Mouse (Mus musculus): ENCODE measurements around the gene Cped1.

Gene Cped1

GRCm38 (mm10) chr6:21985732-21986540 lies at the start of gene Cped1:
Gene Cped1 (plus strand): TSS chr6:21985916.
- peak; percentile 2 for DNase-seq (ENCODE audit: low spot score)

- no peak for DNase-seq (ENCODE audit: low spot score)
These were observed 47.6 kb upstream of the Cped1 start for GRCm38 (mm10) chr6:21937981-21938635.

GRCm38 (mm10) chr6:21949226-21949731 lies 36.4 kb upstream of the Cped1 start, which contains the start of gene Ing3:
Gene Ing3 (plus strand): TSS chr6:21949571.
- DNase-seq (ENCODE audit: low spot score): peak; percentile 93

GRCm38 (mm10) chr6:21949771-21950448 lies 35.8 kb upstream of the Cped1 start:
- DNase-seq (ENCODE audit: low spot score): peak; percentile 95

GRCm38 (mm10) chr6:21950676-21951075 lies 35.0 kb upstream of the Cped1 start:
- DNase-seq (ENCODE audit: low spot score): no peak

GRCm38 (mm10) chr6:21955468-21955867 lies 30.2 kb upstream of the Cped1 start:
- no peak for DNase-seq (ENCODE audit: low spot score)

- DNase-seq (ENCODE audit: low spot score): no peak
These were observed 26.8 kb upstream of the Cped1 start for GRCm38 (mm10) chr6:21958922-21959321.

- DNase-seq (ENCODE audit: low spot score): no peak
These were observed 25.8 kb upstream of the Cped1 start for GRCm38 (mm10) chr6:21959909-21960308.

GRCm38 (mm10) chr6:21977532-21977931 lies 8.2 kb upstream of the Cped1 start:
- no peak for DNase-seq (ENCODE audit: low spot score)

- no peak for DNase-seq (ENCODE audit: low spot score)
These were observed 4.6 kb upstream of the Cped1 start for GRCm38 (mm10) chr6:21981114-21981513.

- peak; percentile 5 for DNase-seq (ENCODE audit: low spot score)
These were observed 555 bp upstream of the Cped1 start for GRCm38 (mm10) chr6:21984990-21985731.

GRCm38 (mm10) chr6:21986660-21987331 lies 1.1 kb downstream of the Cped1 start:
- DNase-seq (ENCODE audit: low spot score): no peak

GRCm38 (mm10) chr6:21987554-21987953 lies 1.8 kb downstream of the Cped1 start:
- no peak for DNase-seq (ENCODE audit: low spot score)

GRCm38 (mm10) chr6:21988296-21988695 lies 2.6 kb downstream of the Cped1 start:
- no peak for DNase-seq (ENCODE audit: low spot score)

GRCm38 (mm10) chr6:21989081-21989480 lies 3.4 kb downstream of the Cped1 start:
- no peak for DNase-seq (ENCODE audit: low spot score)

- no peak for DNase-seq (ENCODE audit: low spot score)
These were observed 4.7 kb downstream of the Cped1 start for GRCm38 (mm10) chr6:21990181-21991135.

GRCm38 (mm10) chr6:21991151-21991550 lies 5.4 kb downstream of the Cped1 start:
- no peak for DNase-seq (ENCODE audit: low spot score)

- DNase-seq (ENCODE audit: low spot score): no peak
These were observed 7.4 kb downstream of the Cped1 start for GRCm38 (mm10) chr6:21993070-21993469.

GRCm38 (mm10) chr6:21998131-21998530 lies 12.4 kb downstream of the Cped1 start:
- no peak for DNase-seq (ENCODE audit: low spot score)

- no peak for DNase-seq (ENCODE audit: low spot score)
These were observed 13.3 kb downstream of the Cped1 start for GRCm38 (mm10) chr6:21999025-21999424.

All from spleen, adult 12 weeks (tissue).